Mouse (Mus musculus) kidney, embryonic 14.5 days (tissue): ENCODE data around the gene Mboat7. TPM values are rescaled to one million over a fixed set of nuclear protein-coding genes. Genes with fewer than 3 reads are reported as not detected.

Source experiments
- ATAC-seq: fragments of 200-750 bp; cut with Nextera tagmentation; 2 replicates; pipeline ENCODE4 v1.8.0; 2017; ENCODE audit warnings: moderate number of reproducible peaks, mild to moderate bottlenecking, moderate TSS enrichment, moderate library complexity; ENCODE audit not compliant: low FRiP score, low TSS enrichment
- H3K27ac ChIP-seq: fragments of 300-500 bp; sonication (generic); 2 replicates; pipeline ENCODE4 v1.5.1; 2014; ENCODE audit warnings: low read depth, mild to moderate bottlenecking, low read length, moderate library complexity, mixed read lengths
- H3K27me3 ChIP-seq: fragments of 300-500 bp; sonication (generic); 2 replicates; pipeline ENCODE4 v1.6.1; 2014; ENCODE audit warnings: mild to moderate bottlenecking, low read length; ENCODE audit not compliant: control insufficient read depth, insufficient read depth
- H3K36me3 ChIP-seq: fragments of 300-500 bp; sonication (generic); 2 replicates; pipeline ENCODE4 v1.6.1; 2014; ENCODE audit warnings: low read length, mixed read lengths; ENCODE audit not compliant: control insufficient read depth, insufficient read depth
- H3K4me1 ChIP-seq: fragments of 300-500 bp; sonication (generic); 2 replicates; pipeline ENCODE4 v1.6.1; 2014; ENCODE audit warnings: low read length, mixed read lengths; ENCODE audit not compliant: control insufficient read depth, insufficient read depth
- H3K4me2 ChIP-seq: fragments of 300-500 bp; sonication (generic); replicated peaks from 2 replicates; pipeline ENCODE4 v1.6.1; 2014; ENCODE audit warnings: low read depth, mild to moderate bottlenecking, low read length
- H3K4me3 ChIP-seq: fragments of 300-500 bp; sonication (generic); 2 replicates; pipeline ENCODE4 v1.5.1; 2014; ENCODE audit warnings: mild to moderate bottlenecking, low read length
- H3K9ac ChIP-seq: fragments of 300-500 bp; sonication (generic); 2 replicates; pipeline ENCODE4 v1.6.1; 2014; ENCODE audit warnings: low read depth, mild to moderate bottlenecking, low read length, moderate library complexity
- H3K9me3 ChIP-seq: fragments of 300-500 bp; sonication (generic); 2 replicates; pipeline ENCODE4 v1.6.1; 2016; ENCODE audit warnings: low read length; ENCODE audit not compliant: control insufficient read depth
- WGBS: fragments of 180-500 bp; shearing (Covaris S2); extraction: QIAGEN DNeasy Blood & Tissue Kit; methylation state at CpG from one replicate; pipeline ENCODE4 v1.1.7; 2014; 5-methylcytosine and 5-hydroxymethylcytosine counted together
- polyA plus RNA-seq: library from polyadenylated mRNA; unstranded; fragments of >200 nt; fragmentation: Nextera tagmentation; extraction: Ambion mirVana; gene quantifications from 2 replicates; pipeline ENCODE4 v1.2.1, GENCODE M21; 2014

The Mboat7 gene
- polyA plus RNA-seq, 1 experiment from 2014 or later, result 45.0 TPM

GRCm38 (mm10) chr7:3658578-3658977, 34.7 kb downstream of the Mboat7 start:
- Histone ChIP-seq H3K4me1 (no peaks in the 10 kb centered on the region), H3K27me3 (no peaks in the 10 kb centered on the region), H3K9ac (no peak overlapping the region), H3K4me3 (no peak overlapping the region), H3K4me2 (no peak overlapping the region), H3K27ac (no peak overlapping the region), H3K36me3 (peaks cover 97% of the 10 kb centered on the region), H3K9me3 (no peaks in the 10 kb centered on the region)
- ATAC-seq, result no peak
- WGBS, result 93% methylated on average over 8 of the region's 14 CpGs

GRCm38 (mm10) chr7:3656966-3657365, 36.4 kb downstream of the Mboat7 start:
- Histone ChIP-seq H3K27ac (no peak overlapping the region), H3K36me3 (peaks cover 100% of the 10 kb centered on the region), H3K27me3 (no peaks in the 10 kb centered on the region), H3K9ac (no peak overlapping the region), H3K4me3 (no peak overlapping the region), H3K4me1 (no peaks in the 10 kb centered on the region), H3K4me2 (no peak overlapping the region), H3K9me3 (no peaks in the 10 kb centered on the region)
- 83% methylated on average over 4 of the region's 4 CpGs for WGBS
- ATAC-seq, result no peak

DNA sequence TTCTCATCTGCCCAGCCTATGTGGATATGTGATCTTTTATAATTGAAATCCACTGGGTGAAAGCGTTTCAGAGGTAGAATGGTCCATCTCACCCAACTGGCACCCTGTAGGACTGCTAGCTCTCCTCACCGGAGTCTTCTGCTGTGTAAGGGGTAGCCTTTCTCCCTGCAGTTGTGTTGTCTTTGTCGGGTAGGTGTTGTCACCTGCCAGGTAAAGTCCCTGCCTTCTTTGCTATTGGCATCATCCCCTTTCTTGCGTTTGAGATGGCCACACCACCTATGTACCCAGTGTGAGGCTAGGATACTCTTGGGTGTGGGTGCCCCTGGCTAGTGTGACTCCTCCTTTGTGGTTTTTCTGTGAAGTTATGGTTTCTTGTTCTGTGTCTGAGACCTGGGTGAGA, 46.7 kb downstream of the Mboat7 start:
- H3K27ac ChIP-seq, result no peak overlapping the region
- no peaks in the 10 kb centered on the region for H3K9me3 ChIP-seq
- H3K4me3 ChIP-seq, result peak overlapping the region; percentile 98
- ATAC-seq, result no peak
- peak overlapping the region; percentile 100 for H3K9ac ChIP-seq
- H3K4me1 ChIP-seq, result peaks cover 24% of the 10 kb centered on the region
- WGBS, result 65% methylated on average over 4 of the region's 4 CpGs
- peaks cover 34% of the 10 kb centered on the region for H3K36me3 ChIP-seq
- H3K4me2 ChIP-seq, result peak overlapping the region; percentile 85
- H3K27me3 ChIP-seq, result no peaks in the 10 kb centered on the region

DNA sequence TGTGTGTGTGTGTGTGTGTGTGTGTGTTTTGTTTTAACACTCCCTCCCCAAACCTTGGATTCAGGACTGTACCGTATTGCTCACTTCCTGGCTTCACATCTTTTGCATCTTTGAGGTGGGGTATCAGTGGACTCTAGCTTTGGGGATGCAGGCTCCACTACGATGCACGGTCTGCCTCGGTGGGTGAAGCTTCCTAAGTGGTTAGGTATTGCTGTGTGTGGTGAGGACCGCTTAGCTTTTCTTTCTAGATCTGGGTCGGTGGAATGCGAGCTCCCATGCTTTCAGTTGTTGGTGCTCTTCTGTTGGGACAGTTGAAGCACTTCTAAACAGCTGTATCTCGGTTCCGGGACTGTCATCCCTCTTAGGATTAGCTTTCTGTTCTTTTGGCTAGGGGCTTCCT, 47.1 kb downstream of the Mboat7 start:
- no peak overlapping the region for H3K27ac ChIP-seq

GRCm38 (mm10) chr7:3645488-3646025, 47.8 kb downstream of the Mboat7 start:
- 1% methylated on average over 50 of the region's 58 CpGs for WGBS
- Histone ChIP-seq H3K36me3 (peaks cover 34% of the 10 kb centered on the region), H3K27me3 (no peaks in the 10 kb centered on the region), H3K4me3 (peak overlapping the region; percentile 98), H3K27ac (peak overlapping the region; percentile 94), H3K9ac (peak overlapping the region; percentile 100), H3K4me2 (peak overlapping the region; percentile 85), H3K9me3 (no peaks in the 10 kb centered on the region), H3K4me1 (peaks cover 24% of the 10 kb centered on the region)
- ATAC-seq, result peak; percentile 0; the same call in 1 of the 2 replicates

More for the DNA sequence above, 47.1 kb downstream of the Mboat7 start:
- WGBS, result 10% methylated on average over 9 of the region's 9 CpGs
- Histone ChIP-seq H3K36me3 (peaks cover 34% of the 10 kb centered on the region), H3K9ac (peak overlapping the region; percentile 100), H3K4me3 (peak overlapping the region; percentile 98), H3K4me2 (peak overlapping the region; percentile 85), H3K27me3 (no peaks in the 10 kb centered on the region), H3K9me3 (no peaks in the 10 kb centered on the region), H3K4me1 (peaks cover 24% of the 10 kb centered on the region)
- ATAC-seq, result no peak

DNA sequence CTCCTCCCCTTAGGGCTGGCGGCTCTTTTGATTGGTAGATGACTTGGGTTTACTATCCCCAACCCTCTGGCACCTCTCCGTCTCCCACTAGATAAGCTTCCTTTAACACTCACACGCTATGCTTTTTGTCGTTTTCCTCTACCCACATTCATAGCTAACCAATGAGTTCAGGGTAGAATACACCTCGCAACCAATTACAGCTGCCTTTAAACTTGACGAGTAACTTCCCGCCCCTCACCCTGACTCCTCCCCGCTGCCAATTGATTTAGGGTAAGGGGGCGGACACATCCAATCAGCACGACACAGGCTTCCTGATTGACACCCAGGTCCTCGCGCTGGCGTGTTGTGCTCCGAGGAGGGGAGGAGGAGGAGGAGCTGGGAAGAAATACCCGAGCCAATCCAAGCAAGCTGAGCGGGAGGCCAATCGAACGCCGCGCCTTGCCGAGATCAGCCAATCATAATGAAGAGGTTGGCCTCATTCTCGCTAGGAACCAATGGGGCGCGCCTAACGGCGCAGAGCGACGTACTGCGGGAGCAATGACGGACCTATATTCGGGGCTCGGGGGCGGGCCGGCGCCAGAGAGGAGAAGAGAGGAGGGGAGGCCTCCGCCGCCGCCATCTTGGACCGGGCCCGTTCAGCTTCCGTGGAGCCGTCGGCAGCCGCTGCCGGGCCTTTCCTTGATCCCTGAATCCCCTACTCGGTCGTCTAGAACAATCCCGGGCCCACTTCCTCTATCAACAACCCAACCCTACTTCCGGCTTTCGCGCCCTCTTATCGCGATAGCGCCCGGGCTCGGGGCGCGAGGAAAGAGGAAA, 48.4 kb downstream of the Mboat7 start, which contains the start of gene Cnot3:
TSS of gene Cnot3 (plus strand) at position 597 of the 816 bp plus-strand sequence.
- Histone ChIP-seq H3K9ac (peak within 1 kb of the TSS; percentile 100), H3K4me3 (peak within 1 kb of the TSS; percentile 98), H3K36me3 (peaks cover 36% of the 10 kb centered on the region), H3K27me3 (no peaks in the 10 kb centered on the region), H3K4me2 (peak within 1 kb of the TSS; percentile 85), H3K4me1 (peaks cover 24% of the 10 kb centered on the region), H3K27ac (peak within 1 kb of the TSS; percentile 94), H3K9me3 (no peaks in the 10 kb centered on the region)
- WGBS, result under 1% methylated on average over 55 of the region's 58 CpGs
- ATAC-seq, result peak; percentile 99

GRCm38 (mm10) chr7:3644348-3644671, 49.0 kb downstream of the Mboat7 start:
- H3K9me3 ChIP-seq, result no peaks in the 10 kb centered on the region
- H3K27me3 ChIP-seq, result no peaks in the 10 kb centered on the region
- ATAC-seq, result no peak
- under 1% methylated on average over 11 of the region's 11 CpGs for WGBS
- H3K4me3 ChIP-seq, result peak overlapping the region; percentile 43
- H3K36me3 ChIP-seq, result peaks cover 42% of the 10 kb centered on the region
- peak overlapping the region; percentile 30; the same call in 1 of the 2 replicates for H3K27ac ChIP-seq
- peak overlapping the region; percentile 47; the same call in 1 of the 2 replicates for H3K9ac ChIP-seq
- peaks cover 24% of the 10 kb centered on the region for H3K4me1 ChIP-seq
- peak overlapping the region; percentile 54 for H3K4me2 ChIP-seq

DNA sequence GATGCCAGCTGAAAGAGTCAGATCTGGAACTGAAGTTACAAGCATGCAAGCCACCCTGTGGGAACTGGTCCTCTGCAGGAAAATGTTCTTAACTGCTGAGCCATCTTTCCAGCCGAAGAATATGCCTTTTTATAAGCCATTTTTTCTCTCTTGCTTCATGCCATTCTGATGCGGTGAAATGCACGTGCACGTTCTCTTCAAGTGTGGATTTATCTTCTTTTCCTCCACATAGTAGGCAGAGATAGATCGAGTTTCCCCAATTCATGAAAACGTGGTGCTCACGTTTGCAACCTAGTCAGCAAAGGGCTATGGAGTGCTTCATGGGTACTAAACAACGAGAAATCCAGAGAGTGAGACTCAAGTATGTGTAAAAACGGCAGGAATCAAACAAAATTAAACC, 49.5 kb downstream of the Mboat7 start:
- no peak overlapping the region for H3K27ac ChIP-seq

GRCm38 (mm10) chr7:3643412-3643811, 49.9 kb downstream of the Mboat7 start:
- Histone ChIP-seq H3K27me3 (no peaks in the 10 kb centered on the region), H3K9me3 (no peaks in the 10 kb centered on the region), H3K27ac (no peak overlapping the region), H3K4me2 (peak overlapping the region; percentile 54), H3K36me3 (peaks cover 46% of the 10 kb centered on the region), H3K9ac (0 out of 2 replicates have a peak overlapping the region, but pooled peaks have one; percentile 47), H3K4me3 (no peak overlapping the region), H3K4me1 (peaks cover 24% of the 10 kb centered on the region)
- ATAC-seq, result no peak
- 71% methylated on average over 5 of the region's 5 CpGs for WGBS

More for the DNA sequence above, 49.5 kb downstream of the Mboat7 start:
- H3K27me3 ChIP-seq, result no peaks in the 10 kb centered on the region
- ATAC-seq, result no peak
- H3K9me3 ChIP-seq, result no peaks in the 10 kb centered on the region
- H3K9ac ChIP-seq, result peak overlapping the region; percentile 47; the same call in 1 of the 2 replicates
- H3K4me2 ChIP-seq, result peak overlapping the region; percentile 54
- H3K4me1 ChIP-seq, result peaks cover 24% of the 10 kb centered on the region
- H3K4me3 ChIP-seq, result peak overlapping the region; percentile 43
- H3K36me3 ChIP-seq, result peaks cover 46% of the 10 kb centered on the region
- 26% methylated on average over 9 of the region's 9 CpGs for WGBS
